In the genomic region with DNA sequence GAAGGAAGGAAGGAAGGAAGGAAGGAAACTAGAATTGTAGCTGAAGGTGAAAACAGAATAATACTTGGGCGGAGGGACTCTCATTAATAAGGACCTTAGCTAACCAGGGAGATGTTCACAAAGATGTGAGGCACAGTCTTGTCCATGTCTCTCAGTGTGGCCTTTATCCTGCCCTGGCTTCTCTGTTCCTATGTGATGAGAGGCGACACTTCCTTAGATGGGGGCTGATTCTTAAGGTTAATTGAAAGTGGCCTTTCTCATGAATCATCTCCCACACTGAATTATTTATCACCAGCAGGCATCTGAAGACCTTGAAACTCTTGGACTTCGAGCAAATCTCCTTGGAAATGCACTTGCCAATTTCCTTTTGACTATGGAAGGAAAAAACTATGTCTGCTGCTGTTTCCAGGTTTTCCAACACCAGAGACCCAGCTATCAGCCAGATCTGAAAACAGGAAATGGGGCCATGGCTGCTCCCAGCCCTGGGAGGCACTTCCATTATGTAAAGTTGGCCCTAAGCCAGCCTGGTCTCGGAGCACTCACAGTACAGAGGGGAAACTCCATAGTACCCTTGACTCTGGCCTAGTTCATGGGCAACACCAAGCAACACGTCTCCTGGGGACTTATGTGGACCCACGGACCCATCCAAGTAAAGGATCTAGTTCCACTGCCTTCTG, we compare ENCODE assay signal across 10 mouse cellular contexts. TPM values are rescaled to one million over a fixed set of nuclear protein-coding genes. Genes with fewer than 3 reads are reported as not detected.
DNase-seq lines count a peak whose midpoint lies in the region; ATAC-seq and TF ChIP-seq lines count a peak whose summit lies in the region.
"Had no signal": no experiment of that assay in that cellular context is flagged by ENCODE, and none has a peak within 500 bp of the region (broad histone marks: within the 10 kb centered on the region; RNA-seq: fewer than 3 reads in every experiment).

No protein-coding gene starts in this region.

- no peak overlapping the region for H3K27ac ChIP-seq in liver, embryonic 11.5 days (ENCODE audit: low read depth, low read length)
- no peak overlapping the region for H3K27ac ChIP-seq in intestine, postnatal 0 days (ENCODE audit: low read depth, low read length)
- H3K27ac ChIP-seq: layer of hippocampus, adult 2 months; liver, embryonic 13.5 days had no signal

- H3K4me3 ChIP-seq in liver, embryonic 11.5 days (ENCODE audit: low read depth, low read length), result no peak overlapping the region
- no peak overlapping the region for H3K4me3 ChIP-seq in intestine, postnatal 0 days (ENCODE audit: low read depth, low read length)
- H3K4me3 ChIP-seq: layer of hippocampus, adult 2 months; liver, embryonic 13.5 days had no signal

- H3K36me3 ChIP-seq in liver, embryonic 11.5 days (ENCODE audit: control insufficient read depth, insufficient read depth, low read length), result no peaks in the 10 kb centered on the region
- no peaks in the 10 kb centered on the region for H3K36me3 ChIP-seq in intestine, postnatal 0 days (ENCODE audit: control insufficient read depth, insufficient read depth)
- H3K36me3 ChIP-seq: liver, embryonic 13.5 days had no signal

- no peaks in the 10 kb centered on the region for H3K9me3 ChIP-seq in liver, embryonic 11.5 days (ENCODE audit: control insufficient read depth, low read length)
- no peaks in the 10 kb centered on the region for H3K9me3 ChIP-seq in intestine, postnatal 0 days (ENCODE audit: control insufficient read depth)
- H3K9me3 ChIP-seq: liver, embryonic 13.5 days had no signal

- no peak overlapping the region for H3K4me2 ChIP-seq in liver, embryonic 11.5 days
- H3K4me2 ChIP-seq in intestine, postnatal 0 days (replicated peaks; ENCODE audit: low read depth), result no peak overlapping the region
- H3K4me2 ChIP-seq: liver, embryonic 13.5 days had no signal

- TF ChIP-seq CTCF in intestine, postnatal 0 days (IDR thresholded peaks at IDR 0.05; ENCODE audit: low read depth), result no peak

- no peak overlapping the region for H3K9ac ChIP-seq in liver, embryonic 11.5 days (ENCODE audit: low read depth, low read length)
- H3K9ac ChIP-seq in intestine, postnatal 0 days (ENCODE audit: low read depth, low read length), result no peak overlapping the region
- H3K9ac ChIP-seq: liver, embryonic 13.5 days had no signal

- ATAC-seq in liver, embryonic 11.5 days (replicated peaks; ENCODE audit: low FRiP score), result no peak
- 0 out of 2 replicates have a peak, but pooled peaks have one; percentile 38 for ATAC-seq in intestine, postnatal 0 days

- 61% methylated on average over 6 of the region's 6 CpGs for WGBS in liver, embryonic 11.5 days
- WGBS in intestine, postnatal 0 days, result 57% methylated on average over 6 of the region's 6 CpGs

- DNase-seq in embryo, embryonic 10 days (ENCODE audit: low spot score), result peak; percentile 15
- no peak for DNase-seq in embryo, embryonic 9.5 days (ENCODE audit: extremely low spot score)
- peak; percentile 36 for DNase-seq in liver
- no peak for DNase-seq in liver, embryonic 11.5 days (ENCODE audit: low spot score)
- peak; percentile 84 for DNase-seq in lung, postnatal 36 days
- no peak for DNase-seq in ovary, postnatal 14 days (ENCODE audit: low spot score)
- no peak for DNase-seq in spleen, adult 18-20 months
- DNase-seq: liver, embryonic 13.5 days had no signal

- 0 out of 2 replicates have a peak, but pooled peaks cover 4% of the 10 kb centered on the region for H3K4me1 ChIP-seq in liver, embryonic 11.5 days (replicated peaks; ENCODE audit: control insufficient read depth, insufficient read depth, low read length)
- H3K4me1 ChIP-seq in intestine, postnatal 0 days (replicated peaks; ENCODE audit: control insufficient read depth, insufficient read depth, low read length), result no peaks in the 10 kb centered on the region

- H3K27me3 ChIP-seq in liver, embryonic 11.5 days (replicated peaks; ENCODE audit: control insufficient read depth, insufficient read depth, low read length), result peaks cover 25% of the 10 kb centered on the region
- peaks cover 20% of the 10 kb centered on the region; the same call in 1 of the 2 replicates for H3K27me3 ChIP-seq in intestine, postnatal 0 days (replicated peaks; ENCODE audit: control insufficient read depth, insufficient read depth, low read length)

RNA-seq across cellular contexts. Expression of gene Syt15, which starts 3.8 kb away (rescaled TPM):
- 0.21 and 0.29 TPM in 2 replicates for polyA plus RNA-seq in liver, embryonic 11.5 days (2014; fragmentation: Nextera tagmentation; extraction: Ambion mirVana)
- polyA plus RNA-seq in intestine, postnatal 0 days (2015; fragmentation: Nextera tagmentation; extraction: Ambion mirVana), result 1.0 and 1.2 TPM in 2 replicates

RNA-seq across cellular contexts. Expression of gene Gprin2, which starts 14.1 kb away (rescaled TPM):
- polyA plus RNA-seq in liver, embryonic 11.5 days (2014; fragmentation: Nextera tagmentation; extraction: Ambion mirVana), result 0.03 and 0.16 TPM in 2 replicates
- polyA plus RNA-seq in intestine, postnatal 0 days (2015; fragmentation: Nextera tagmentation; extraction: Ambion mirVana), result 0.13 and 0.17 TPM in 2 replicates

Comparison
In these comparisons a context has a peak if more than half of its experiments do, and no peak if none do; other contexts are left out.
1. DNase-seq: peak in embryo, embryonic 10 days (single experiment), liver (single experiment) and lung, postnatal 36 days (single experiment); none in embryo, embryonic 9.5 days (single experiment), liver, embryonic 11.5 days (single experiment), ovary, postnatal 14 days (single experiment) and spleen, adult 18-20 months (0 of 2).